Mouse (Mus musculus) midbrain, embryonic 10.5 days (tissue): ENCODE measurements around the gene Grin2c. TPM values are rescaled to one million over a fixed set of nuclear protein-coding genes. Genes with fewer than 3 reads are reported as not detected.

Experiments
- DNase-seq: peaks from one replicate; pipeline ENCODE4 v3.0.0-alpha.2; 2017; ENCODE audit warnings: low spot score
- H3K27ac ChIP-seq: fragments of 300-500 bp; sonication (generic); replicated peaks from 2 replicates; pipeline ENCODE4 v1.5.1; 2016; ENCODE audit warnings: mild to moderate bottlenecking
- H3K27me3 ChIP-seq: fragments of 300-500 bp; sonication (generic); 2 replicates; pipeline ENCODE4 v1.6.1; 2016; ENCODE audit warnings: low read depth, mild to moderate bottlenecking; ENCODE audit not compliant: poor library complexity, severe bottlenecking
- H3K36me3 ChIP-seq: fragments of 300-500 bp; sonication (generic); 2 replicates; pipeline ENCODE4 v1.6.1; 2016; ENCODE audit warnings: mild to moderate bottlenecking, moderate library complexity
- H3K4me1 ChIP-seq: fragments of 300-500 bp; sonication (generic); 2 replicates; pipeline ENCODE4 v1.6.1; 2016
- H3K4me3 ChIP-seq: fragments of 300-500 bp; sonication (generic); 2 replicates; pipeline ENCODE4 v1.5.1; 2016; ENCODE audit warnings: mild to moderate bottlenecking, moderate library complexity
- H3K9me3 ChIP-seq: fragments of 300-500 bp; sonication (generic); replicated peaks from 2 replicates; pipeline ENCODE4 v1.6.1; 2016; ENCODE audit warnings: mild to moderate bottlenecking
- WGBS: fragments of 180-500 bp; shearing (Covaris S2); methylation state at CpG from one replicate; pipeline ENCODE4 v1.1.7; 2016; 5-methylcytosine and 5-hydroxymethylcytosine counted together
- polyA plus RNA-seq: library from polyadenylated mRNA; unstranded; fragments of >200 nt; fragmentation: Nextera tagmentation; extraction: Ambion mirVana; gene quantifications from 2 replicates; pipeline ENCODE4 v1.2.1, GENCODE M21; 2016

Gene Grin2c
- polyA plus RNA-seq, 1 experiment from 2014 or later, result 0.02 TPM

DNA sequence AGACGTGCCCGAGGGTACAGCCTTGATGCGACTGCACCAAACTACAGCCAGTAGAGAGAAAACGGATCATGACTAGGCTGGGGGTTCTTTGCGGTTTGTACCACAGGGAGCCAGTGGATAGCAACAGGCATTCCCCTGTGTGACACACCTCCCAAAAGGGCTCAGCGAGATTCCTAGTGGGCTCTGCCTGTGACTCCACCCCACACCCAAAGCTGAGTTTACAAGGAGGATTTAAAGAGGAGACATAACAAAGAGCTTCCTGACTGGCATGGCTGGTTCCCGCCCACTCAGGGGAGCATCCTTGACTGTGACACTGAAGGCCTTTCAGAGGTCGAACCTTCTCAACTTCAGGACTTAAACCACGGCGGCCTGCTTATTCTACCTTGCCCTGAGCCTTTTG lies 24.5 kb upstream of the Grin2c start:
- H3K36me3 ChIP-seq, result no peaks in the 10 kb centered on the region
- no peak for DNase-seq
- H3K27ac ChIP-seq, result no peak overlapping the region
- H3K4me3 ChIP-seq, result no peak overlapping the region
- H3K4me1 ChIP-seq, result peaks cover 8% of the 10 kb centered on the region
- WGBS, result 74% methylated on average over 10 of the region's 10 CpGs
- peaks cover 10% of the 10 kb centered on the region for H3K27me3 ChIP-seq
- H3K9me3 ChIP-seq, result no peaks in the 10 kb centered on the region

DNA sequence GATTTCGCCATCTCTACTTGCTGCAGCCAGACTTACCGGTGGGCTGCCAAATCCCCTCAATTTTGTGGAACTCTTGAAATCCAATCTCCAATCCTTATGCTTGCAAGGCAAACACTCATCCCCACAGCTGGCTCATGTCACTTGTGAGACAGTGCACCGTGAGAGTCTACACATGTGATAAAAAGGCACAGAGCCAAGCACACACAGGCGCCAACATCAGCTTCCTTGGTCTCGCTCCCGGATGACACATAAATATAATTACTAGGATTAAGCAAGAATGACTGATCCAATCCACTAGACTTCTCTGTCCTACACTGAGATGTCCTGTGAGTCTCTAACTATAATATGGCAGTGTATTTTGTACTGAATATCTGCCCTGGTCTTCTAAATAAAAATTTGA lies 23.9 kb upstream of the Grin2c start:
- DNase-seq, result no peak
- Histone ChIP-seq H3K36me3 (no peaks in the 10 kb centered on the region), H3K4me1 (peaks cover 8% of the 10 kb centered on the region), H3K4me3 (no peak overlapping the region), H3K9me3 (no peaks in the 10 kb centered on the region), H3K27ac (no peak overlapping the region), H3K27me3 (peaks cover 4% of the 10 kb centered on the region)
- WGBS, result 92% methylated on average over 6 of the region's 6 CpGs

DNA sequence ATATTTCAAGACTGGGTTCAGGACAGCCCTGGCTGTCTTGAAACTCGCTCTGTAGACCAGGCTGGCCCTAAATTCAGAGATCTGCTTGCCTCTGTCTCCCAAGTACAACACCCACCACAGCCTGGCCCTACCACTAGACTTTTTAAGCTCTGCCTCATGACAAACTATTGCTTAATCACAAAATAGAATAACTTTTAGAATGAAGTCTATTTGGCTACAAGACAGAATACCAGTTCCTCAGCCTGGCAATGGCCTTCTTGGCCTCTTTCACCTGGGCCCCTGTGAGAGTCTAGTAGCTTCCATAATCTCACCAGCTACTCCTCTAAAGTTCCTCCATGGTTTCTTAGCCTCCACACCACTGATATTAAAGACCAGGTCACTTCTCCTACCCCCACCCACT lies 23.3 kb upstream of the Grin2c start:
- no peak for DNase-seq
- 93% methylated on average over 1 of the region's 1 CpGs for WGBS
- H3K4me3 ChIP-seq, result no peak overlapping the region
- H3K27me3 ChIP-seq, result no peaks in the 10 kb centered on the region
- H3K9me3 ChIP-seq, result no peaks in the 10 kb centered on the region
- H3K36me3 ChIP-seq, result no peaks in the 10 kb centered on the region
- H3K27ac ChIP-seq, result no peak overlapping the region
- H3K4me1 ChIP-seq, result peaks cover 8% of the 10 kb centered on the region

DNA sequence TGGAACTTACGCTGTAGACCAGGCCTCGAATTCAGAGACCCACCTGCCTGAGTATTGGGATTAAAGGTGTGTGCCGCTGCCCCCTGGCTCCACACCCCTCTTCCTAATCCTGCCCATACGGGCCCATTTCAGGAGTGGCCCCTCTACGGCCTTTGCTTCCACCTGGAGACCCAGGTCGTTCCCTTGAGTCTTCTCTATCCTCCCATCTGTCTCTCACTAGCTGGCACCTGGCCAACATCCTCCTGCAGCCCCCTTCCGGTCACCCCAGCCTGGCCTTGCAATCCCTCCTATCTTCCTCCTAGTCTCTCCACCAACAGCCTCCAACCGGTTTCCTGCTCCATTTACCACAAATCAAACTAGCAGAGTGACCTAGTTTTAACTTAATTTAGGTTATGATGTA lies 22.8 kb upstream of the Grin2c start:
- no peaks in the 10 kb centered on the region for H3K9me3 ChIP-seq
- H3K36me3 ChIP-seq, result no peaks in the 10 kb centered on the region
- no peak overlapping the region for H3K27ac ChIP-seq
- no peak for DNase-seq
- no peak overlapping the region for H3K4me3 ChIP-seq
- peaks cover 8% of the 10 kb centered on the region for H3K4me1 ChIP-seq
- H3K27me3 ChIP-seq, result no peaks in the 10 kb centered on the region
- 86% methylated on average over 8 of the region's 8 CpGs for WGBS

DNA sequence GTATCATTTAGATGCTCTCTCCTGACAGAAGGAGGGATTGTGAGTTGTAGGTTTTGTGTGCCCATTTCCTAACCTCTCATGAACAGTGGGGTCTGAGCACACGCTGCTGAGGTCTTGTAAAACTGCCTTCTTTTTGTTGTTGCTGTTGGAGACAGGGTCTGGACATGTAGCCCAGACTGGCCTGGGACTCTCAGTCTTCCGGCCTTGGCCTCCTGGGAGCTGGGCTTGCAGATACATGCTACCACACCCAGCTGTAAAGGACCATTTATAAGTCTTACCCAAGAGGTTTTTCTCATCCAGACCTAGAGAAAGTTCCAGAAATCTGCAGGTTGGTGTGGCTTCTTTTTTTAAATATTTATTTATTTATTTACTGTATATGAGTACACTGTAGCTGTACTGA lies 21.3 kb upstream of the Grin2c start:
- H3K36me3 ChIP-seq, result no peaks in the 10 kb centered on the region
- no peak for DNase-seq
- no peak overlapping the region for H3K27ac ChIP-seq
- H3K9me3 ChIP-seq, result no peaks in the 10 kb centered on the region
- 82% methylated on average over 2 of the region's 2 CpGs for WGBS
- no peak overlapping the region for H3K4me3 ChIP-seq
- no peaks in the 10 kb centered on the region for H3K27me3 ChIP-seq
- peaks cover 8% of the 10 kb centered on the region for H3K4me1 ChIP-seq

DNA sequence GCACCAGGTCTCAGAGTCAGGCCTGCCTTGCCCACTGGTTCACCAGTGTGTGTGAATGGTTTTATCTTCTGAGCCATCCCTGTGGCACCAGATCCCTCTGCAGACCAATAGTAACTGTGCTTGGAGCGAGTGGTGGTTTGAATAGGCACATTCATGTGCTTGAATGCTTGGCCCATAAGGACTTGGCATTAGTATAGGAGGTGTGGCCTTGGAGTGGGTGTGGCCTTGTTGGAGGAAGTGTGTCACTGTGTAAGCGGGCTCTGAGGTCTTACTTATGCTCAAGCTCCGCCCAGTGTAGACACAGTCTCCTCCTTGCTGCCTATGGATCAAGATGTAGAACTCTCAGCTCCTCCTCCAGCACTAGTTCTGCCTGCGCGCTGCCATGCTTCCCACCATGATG lies 20.3 kb upstream of the Grin2c start:
- H3K36me3 ChIP-seq, result no peaks in the 10 kb centered on the region
- H3K27ac ChIP-seq, result no peak overlapping the region
- no peak for DNase-seq
- no peaks in the 10 kb centered on the region for H3K9me3 ChIP-seq
- H3K4me1 ChIP-seq, result peaks cover 9% of the 10 kb centered on the region
- no peak overlapping the region for H3K4me3 ChIP-seq
- H3K27me3 ChIP-seq, result no peaks in the 10 kb centered on the region
- WGBS, result 89% methylated on average over 5 of the region's 5 CpGs

DNA sequence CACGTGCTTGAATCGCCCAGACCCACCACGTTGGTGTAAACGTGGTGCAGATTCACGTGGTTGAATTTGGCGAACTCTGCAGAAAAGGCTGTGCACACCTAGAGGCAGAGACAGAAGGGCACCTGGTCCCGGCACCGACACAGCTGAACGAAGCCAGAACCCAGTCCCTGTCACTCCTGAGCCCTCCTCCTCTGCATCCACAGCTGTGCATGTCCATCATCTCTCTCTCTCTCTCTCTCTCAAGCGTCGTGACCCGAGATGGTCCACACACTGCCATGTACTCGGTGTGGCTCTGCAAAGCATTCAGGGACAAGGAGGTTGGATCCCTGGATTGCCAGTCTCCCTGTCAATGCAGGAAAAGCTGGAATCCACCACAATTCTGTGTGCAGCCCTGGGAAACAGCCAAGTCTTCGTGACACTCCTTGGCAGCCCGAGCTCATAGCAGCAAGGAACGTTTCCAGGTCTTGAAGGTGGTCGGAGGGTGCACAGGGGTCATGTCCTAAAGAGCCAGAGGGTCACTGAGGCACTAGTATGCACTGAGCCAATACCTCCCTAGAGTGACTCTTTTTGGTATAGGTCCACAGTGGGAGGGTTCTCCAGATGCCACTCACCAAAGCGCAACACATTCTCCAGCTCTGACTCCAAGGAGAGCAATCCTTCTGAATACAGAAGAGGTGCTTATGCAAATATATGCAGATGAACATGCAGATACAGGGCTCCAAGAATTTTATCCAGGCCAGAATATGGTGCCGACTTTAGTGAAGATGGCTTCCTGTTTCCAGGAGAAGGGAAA lies 19.4 kb upstream of the Grin2c start:
- Histone ChIP-seq H3K4me3 (no peak overlapping the region), H3K27ac (no peak overlapping the region), H3K9me3 (no peaks in the 10 kb centered on the region), H3K36me3 (no peaks in the 10 kb centered on the region), H3K27me3 (no peaks in the 10 kb centered on the region), H3K4me1 (0 out of 2 replicates have a peak, but pooled peaks cover 3% of the 10 kb centered on the region)
- no peak for DNase-seq
- 81% methylated on average over 19 of the region's 19 CpGs for WGBS

DNA sequence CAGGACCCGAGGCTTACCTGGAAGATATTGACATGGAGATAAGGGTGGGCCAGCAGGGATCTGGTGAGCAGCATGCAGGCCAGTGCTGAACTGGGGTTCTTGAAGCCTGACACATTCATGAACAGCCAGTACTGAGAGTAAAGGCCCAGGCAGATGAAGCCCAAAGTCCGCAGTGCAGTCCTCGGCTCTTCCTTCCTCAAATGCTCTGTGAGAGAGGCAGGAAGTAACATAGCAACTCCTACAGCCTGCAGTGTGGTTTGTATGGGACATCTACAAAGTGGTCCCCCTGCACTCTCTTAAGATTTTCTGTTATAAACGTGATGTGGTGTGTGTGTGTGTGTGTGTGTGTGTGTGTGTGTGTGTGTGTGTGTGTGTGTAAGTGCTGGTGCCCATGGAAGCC lies 18.2 kb upstream of the Grin2c start:
- Histone ChIP-seq H3K4me3 (no peak overlapping the region), H3K27ac (no peak overlapping the region), H3K36me3 (no peaks in the 10 kb centered on the region), H3K4me1 (0 out of 2 replicates have a peak, but pooled peaks cover 3% of the 10 kb centered on the region), H3K27me3 (no peaks in the 10 kb centered on the region), H3K9me3 (no peaks in the 10 kb centered on the region)
- WGBS, result 71% methylated on average over 4 of the region's 4 CpGs
- no peak for DNase-seq

DNA sequence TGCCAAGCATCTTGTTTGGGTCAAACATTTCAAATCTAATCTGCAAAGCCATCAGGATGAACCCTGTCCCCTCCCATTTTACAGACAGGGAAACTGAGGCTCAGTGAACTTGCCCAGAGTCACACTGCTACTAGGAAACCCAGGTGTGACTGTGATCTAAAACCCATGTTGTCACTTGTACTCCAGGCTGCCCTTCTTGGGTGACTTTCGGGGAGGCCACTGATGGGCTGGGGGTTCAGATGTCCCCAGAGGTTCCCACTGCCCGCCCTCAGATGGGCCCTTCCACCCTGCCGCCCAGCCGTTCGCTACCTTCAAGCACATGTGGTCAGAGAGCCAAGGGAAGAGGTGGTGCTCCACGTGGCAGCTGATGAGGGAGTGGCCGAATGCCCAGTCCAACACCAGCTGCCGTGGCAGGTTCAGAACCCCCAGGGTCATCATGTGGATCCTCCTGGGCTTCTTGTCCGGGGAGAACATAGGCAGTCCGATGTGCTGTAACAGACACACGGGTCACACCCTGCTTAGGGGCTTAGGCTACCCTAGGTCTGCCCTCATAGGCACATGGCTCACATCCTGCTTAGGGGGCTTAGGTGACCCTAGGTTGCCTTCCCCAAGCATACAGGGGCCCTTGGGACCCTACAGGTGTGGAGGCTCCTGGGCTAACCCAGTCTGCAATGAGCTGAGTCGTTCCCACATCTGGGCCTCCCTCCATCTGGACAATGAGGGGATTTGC lies 17.0 kb upstream of the Grin2c start:
- DNase-seq, result no peak
- H3K4me1 ChIP-seq, result 0 out of 2 replicates have a peak, but pooled peaks cover 3% of the 10 kb centered on the region
- no peaks in the 10 kb centered on the region for H3K36me3 ChIP-seq
- H3K27me3 ChIP-seq, result no peaks in the 10 kb centered on the region
- H3K27ac ChIP-seq, result no peak overlapping the region
- H3K4me3 ChIP-seq, result no peak overlapping the region
- no peaks in the 10 kb centered on the region for H3K9me3 ChIP-seq
- 92% methylated on average over 12 of the region's 12 CpGs for WGBS

DNA sequence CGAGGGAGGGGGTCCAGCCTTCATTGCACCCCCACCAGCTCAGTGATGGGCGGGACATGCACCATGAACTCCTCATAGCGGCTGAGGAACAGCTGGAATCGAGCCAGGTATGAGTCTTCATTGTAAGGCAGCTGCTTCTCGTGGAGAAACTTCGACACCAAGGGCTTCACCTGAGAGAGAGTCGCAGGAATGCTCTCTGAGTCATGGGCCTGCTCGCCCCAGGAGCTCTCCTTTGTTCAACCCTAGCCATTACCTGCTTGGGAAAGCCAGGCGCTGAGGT lies 16.4 kb upstream of the Grin2c start:
- no peak for DNase-seq
- H3K9me3 ChIP-seq, result no peaks in the 10 kb centered on the region
- 78% methylated on average over 9 of the region's 9 CpGs for WGBS

DNA sequence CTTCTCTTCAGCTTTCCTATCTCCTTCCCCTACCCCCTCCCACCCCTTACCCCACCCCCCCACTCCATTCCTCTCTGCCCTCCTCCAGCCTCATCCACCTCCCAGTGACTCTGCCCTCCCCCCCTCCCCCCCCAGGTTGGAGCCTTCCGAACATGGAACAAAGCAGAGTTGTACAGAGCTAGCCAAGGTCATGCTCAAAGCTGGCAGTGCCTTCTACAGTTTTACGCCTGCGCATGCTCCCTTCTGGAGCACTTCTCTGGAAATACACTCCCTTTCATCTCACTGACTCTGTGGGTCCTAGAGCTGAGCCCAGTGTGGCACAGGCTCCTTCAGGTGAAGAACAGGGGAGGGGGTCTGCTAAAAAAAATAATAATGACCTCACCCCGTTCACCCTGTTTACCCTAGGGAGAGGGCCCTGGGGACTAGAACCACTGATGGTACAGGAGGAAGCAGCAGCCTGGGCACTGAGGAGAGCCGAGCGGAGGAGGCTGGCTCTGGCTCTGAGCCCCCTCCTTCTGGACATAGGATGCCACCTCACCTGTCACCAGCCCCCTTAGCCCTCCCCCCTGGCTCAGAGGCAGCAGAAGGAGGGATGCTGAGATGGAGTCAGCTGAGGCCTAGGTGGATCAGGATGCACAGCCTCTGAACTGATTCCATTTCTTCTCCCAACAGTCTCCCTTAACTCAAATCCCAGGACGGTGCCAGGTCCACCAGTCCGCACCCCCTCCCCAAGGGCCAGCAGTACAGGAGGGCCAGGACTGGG lies 15.9 kb upstream of the Grin2c start:
- peaks cover 7% of the 10 kb centered on the region for H3K4me1 ChIP-seq
- 83% methylated on average over 8 of the region's 8 CpGs for WGBS
- no peaks in the 10 kb centered on the region for H3K36me3 ChIP-seq
- DNase-seq, result no peak
- no peak overlapping the region for H3K27ac ChIP-seq
- H3K4me3 ChIP-seq, result no peak overlapping the region
- H3K27me3 ChIP-seq, result no peaks in the 10 kb centered on the region
- no peaks in the 10 kb centered on the region for H3K9me3 ChIP-seq

More for the DNA sequence above, 16.4 kb upstream of the Grin2c start:
- Histone ChIP-seq H3K36me3 (no peaks in the 10 kb centered on the region), H3K27ac (no peak overlapping the region), H3K4me1 (0 out of 2 replicates have a peak, but pooled peaks cover 3% of the 10 kb centered on the region), H3K4me3 (no peak overlapping the region), H3K27me3 (no peaks in the 10 kb centered on the region)

DNA sequence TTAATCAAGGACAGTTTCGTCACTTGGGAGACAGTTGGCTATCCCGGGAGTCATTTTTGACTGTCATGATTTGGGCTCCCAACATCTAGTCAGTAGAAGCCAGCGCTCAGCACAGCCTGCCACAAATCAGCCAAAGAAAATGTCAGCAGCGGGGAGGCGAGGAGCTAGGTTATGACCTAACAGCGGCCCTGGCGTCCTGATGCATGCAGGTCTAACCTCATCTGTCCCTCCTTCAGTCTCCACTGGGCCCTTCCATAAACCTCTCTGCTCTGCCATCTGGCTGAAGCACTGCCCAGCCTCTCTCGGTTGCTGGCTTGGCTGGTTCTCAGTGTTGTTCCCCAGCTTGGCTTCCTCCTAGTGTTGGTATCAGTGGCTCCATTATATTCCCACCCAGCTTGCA lies 15.3 kb upstream of the Grin2c start:
- Histone ChIP-seq H3K27me3 (no peaks in the 10 kb centered on the region), H3K4me3 (no peak overlapping the region), H3K4me1 (peaks cover 11% of the 10 kb centered on the region), H3K27ac (no peak overlapping the region), H3K36me3 (no peaks in the 10 kb centered on the region), H3K9me3 (no peaks in the 10 kb centered on the region)
- 82% methylated on average over 8 of the region's 8 CpGs for WGBS
- no peak for DNase-seq

DNA sequence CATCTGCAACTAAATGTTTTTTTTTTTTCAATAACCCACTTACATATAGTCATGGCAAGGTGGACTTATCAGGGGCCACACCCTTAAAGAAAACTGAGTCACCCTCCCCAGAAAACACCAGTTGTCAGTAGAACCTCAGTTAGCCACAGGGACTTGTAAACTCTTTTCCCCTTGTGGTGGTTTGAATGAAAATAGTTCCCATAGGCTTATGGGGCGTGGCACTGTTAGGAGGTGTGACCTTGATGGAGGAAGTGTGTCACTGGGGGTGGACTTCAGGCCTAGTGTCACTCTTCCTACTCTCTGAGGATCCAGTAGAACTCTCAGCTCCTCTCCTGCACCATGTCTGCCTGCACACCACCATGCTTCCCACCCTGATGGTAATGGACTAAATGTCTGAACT lies 12.7 kb upstream of the Grin2c start:
- Histone ChIP-seq H3K36me3 (no peaks in the 10 kb centered on the region), H3K9me3 (no peaks in the 10 kb centered on the region), H3K4me3 (no peak overlapping the region), H3K27me3 (no peaks in the 10 kb centered on the region), H3K4me1 (peaks cover 31% of the 10 kb centered on the region), H3K27ac (no peak overlapping the region)
- WGBS, result 65% methylated on average over 1 of the region's 1 CpGs
- no peak for DNase-seq
